In genomic region chr16:20517701-20518374, GRCm38 (mm10) we compare ENCODE assay signal across 8 mouse cellular contexts. TPM values are rescaled to one million over a fixed set of nuclear protein-coding genes. Genes with fewer than 3 reads are reported as not detected.
DNase-seq lines count a peak whose midpoint lies in the region; ATAC-seq and TF ChIP-seq lines count a peak whose summit lies in the region.

No protein-coding gene starts in this region.

- H3K4me3 ChIP-seq in G1E (ENCODE audit: low read depth, low read length) = peak overlapping the region; percentile 97
- H3K4me3 ChIP-seq in hindbrain, postnatal 0 days (ENCODE audit: low read length) = peak overlapping the region; percentile 99
- peak overlapping the region; percentile 95 for H3K4me3 ChIP-seq in liver, embryonic 13.5 days (replicated peaks)
- H3K4me3 ChIP-seq in neural tube, embryonic 12.5 days = peak overlapping the region; percentile 95

- peak overlapping the region; percentile 97 for H3K9ac ChIP-seq in hindbrain, postnatal 0 days (replicated peaks; ENCODE audit: low read length)
- H3K9ac ChIP-seq in liver, embryonic 13.5 days = peak overlapping the region; percentile 97
- H3K9ac ChIP-seq in neural tube, embryonic 12.5 days = peak overlapping the region; percentile 96

- no peaks in the 10 kb centered on the region for H3K27me3 ChIP-seq in G1E (ENCODE audit: insufficient read depth, low read length)
- no peaks in the 10 kb centered on the region for H3K27me3 ChIP-seq in hindbrain, postnatal 0 days (ENCODE audit: insufficient read depth, low read length)
- no peaks in the 10 kb centered on the region for H3K27me3 ChIP-seq in liver, embryonic 13.5 days
- no peaks in the 10 kb centered on the region for H3K27me3 ChIP-seq in neural tube, embryonic 12.5 days (replicated peaks)

- 0 out of 2 replicates have a peak, but pooled peaks have one; percentile 11 for ATAC-seq in cerebellum, adult (ENCODE audit: insufficient number of reproducible peaks, low FRiP score, low TSS enrichment)
- ATAC-seq in G1E (ENCODE audit: extremely low read depth, insufficient number of reproducible peaks, low FRiP score, poor library complexity, severe bottlenecking) = no peak
- ATAC-seq in erythroid progenitor cell, adult 5-6 weeks (replicated peaks; ENCODE audit: low FRiP score, poor library complexity, severe bottlenecking) = 0 out of 2 replicates have a peak, but pooled peaks have one; percentile 7
- ATAC-seq in hindbrain, postnatal 0 days = peak; percentile 55
- peak; percentile 14 for ATAC-seq in liver, embryonic 13.5 days (ENCODE audit: low read depth)
- ATAC-seq in neural tube, embryonic 12.5 days (ENCODE audit: low FRiP score, low read depth) = peak; percentile 69

- under 1% methylated on average over 6 of the region's 6 CpGs for WGBS in hindbrain, postnatal 0 days
- WGBS in liver, embryonic 13.5 days (ENCODE audit: insufficient replicate concordance) = 27% methylated on average over 6 of the region's 6 CpGs
- 1% methylated on average over 6 of the region's 6 CpGs for WGBS in neural tube, embryonic 12.5 days

- H3K27ac ChIP-seq in hindbrain, postnatal 0 days = peak overlapping the region; percentile 93
- H3K27ac ChIP-seq in liver, embryonic 13.5 days = peak overlapping the region; percentile 88
- H3K27ac ChIP-seq in neural tube, embryonic 12.5 days = peak overlapping the region; percentile 87; the same call in 1 of the 2 replicates

- no peaks in the 10 kb centered on the region for H3K9me3 ChIP-seq in G1E (replicated peaks)
- no peaks in the 10 kb centered on the region for H3K9me3 ChIP-seq in hindbrain, postnatal 0 days (ENCODE audit: low read length)
- H3K9me3 ChIP-seq in liver, embryonic 13.5 days (replicated peaks) = no peaks in the 10 kb centered on the region
- H3K9me3 ChIP-seq in neural tube, embryonic 12.5 days = no peaks in the 10 kb centered on the region

- no peak for DNase-seq in cerebellum, adult 9-11 months
- peak; percentile 22 for DNase-seq in G1E (ENCODE audit: low spot score)
- DNase-seq in hindbrain, postnatal 0 days (ENCODE audit: low spot score) = peak; percentile 71
- DNase-seq in liver, embryonic 13.5 days = no peak
- no peak for DNase-seq in urinary bladder, postnatal 25 days (ENCODE audit: low spot score)

- peaks cover 41% of the 10 kb centered on the region for H3K36me3 ChIP-seq in G1E (replicated peaks)
- H3K36me3 ChIP-seq in hindbrain, postnatal 0 days (ENCODE audit: insufficient read depth, low read length) = 0 out of 2 replicates have a peak, but pooled peaks cover 6% of the 10 kb centered on the region
- H3K36me3 ChIP-seq in liver, embryonic 13.5 days = peaks cover 14% of the 10 kb centered on the region; the same call in 1 of the 2 replicates
- H3K36me3 ChIP-seq in neural tube, embryonic 12.5 days = peaks cover 27% of the 10 kb centered on the region

- TF ChIP-seq CTCF in G1E (IDR thresholded peaks at IDR 0.05; ENCODE audit: low read depth, low read length) = no peak
- TF ChIP-seq CTCF in hindbrain, postnatal 0 days (IDR thresholded peaks at IDR 0.05; ENCODE audit: low read depth) = no peak

- peak overlapping the region; percentile 92 for H3K4me2 ChIP-seq in hindbrain, postnatal 0 days (ENCODE audit: low read depth, low read length)
- H3K4me2 ChIP-seq in liver, embryonic 13.5 days = peak overlapping the region; percentile 95
- H3K4me2 ChIP-seq in neural tube, embryonic 12.5 days (replicated peaks) = peak overlapping the region; percentile 92

- H3K4me1 ChIP-seq in G1E (ENCODE audit: insufficient read depth, low read depth, low read length) = peaks cover 40% of the 10 kb centered on the region
- peaks cover 12% of the 10 kb centered on the region; the same call in 1 of the 2 replicates for H3K4me1 ChIP-seq in hindbrain, postnatal 0 days (ENCODE audit: insufficient read depth, low read length)
- peaks cover 49% of the 10 kb centered on the region for H3K4me1 ChIP-seq in liver, embryonic 13.5 days (replicated peaks)
- H3K4me1 ChIP-seq in neural tube, embryonic 12.5 days = peaks cover 22% of the 10 kb centered on the region

RNA-seq across cellular contexts. Expression of gene Dvl3, which starts 1.1 kb away (rescaled TPM):
- 51.8 and 57.2 TPM in 2 replicates for total RNA-seq in G1E (2014; fragmentation: Nextera tagmentation)
- 2.8 and 3.0 TPM in 2 replicates for total RNA-seq in G1E (2017)
- polyA plus RNA-seq in G1E (2012) = 26.9 and 28.2 TPM in 2 replicates
- total RNA-seq in erythroid progenitor cell, adult 5-6 weeks (2015; ENCODE audit: low replicate concordance) = 6.1 and 18.0 TPM in 2 replicates
- total RNA-seq in erythroid progenitor cell, adult 5-6 weeks (2017; ENCODE audit: low replicate concordance) = 1.3 and 3.6 TPM in 2 replicates
- 44.3 and 48.6 TPM in 2 replicates for total RNA-seq in hindbrain, postnatal 0 days (2014; rRNA removed)
- polyA plus RNA-seq in hindbrain, postnatal 0 days (2015; fragmentation: Nextera tagmentation; extraction: Ambion mirVana) = 22.3 and 25.7 TPM in 2 replicates
- polyA plus RNA-seq in liver, embryonic 13.5 days (2015; fragmentation: Nextera tagmentation; extraction: Ambion mirVana) = 3.7 and 4.8 TPM in 2 replicates
- polyA plus RNA-seq in neural tube, embryonic 12.5 days (2016; fragmentation: Nextera tagmentation; extraction: Ambion mirVana) = 48.2 and 54.9 TPM in 2 replicates

RNA-seq across cellular contexts. Expression of gene Ap2m1, which starts 17.4 kb away (rescaled TPM):
- 302 and 342 TPM in 2 replicates for total RNA-seq in G1E (2014; fragmentation: Nextera tagmentation)
- total RNA-seq in G1E (2017) = 173 and 186 TPM in 2 replicates
- polyA plus RNA-seq in G1E (2012) = 67.5 and 73.4 TPM in 2 replicates
- 214 and 297 TPM in 2 replicates for total RNA-seq in erythroid progenitor cell, adult 5-6 weeks (2015; ENCODE audit: low replicate concordance)
- 271 and 285 TPM in 2 replicates for total RNA-seq in erythroid progenitor cell, adult 5-6 weeks (2017; ENCODE audit: low replicate concordance)
- total RNA-seq in hindbrain, postnatal 0 days (2014; rRNA removed) = 966 and 1,021 TPM in 2 replicates
- 1,289 and 1,346 TPM in 2 replicates for polyA plus RNA-seq in hindbrain, postnatal 0 days (2015; fragmentation: Nextera tagmentation; extraction: Ambion mirVana)
- polyA plus RNA-seq in liver, embryonic 13.5 days (2015; fragmentation: Nextera tagmentation; extraction: Ambion mirVana) = 413 and 466 TPM in 2 replicates
- 922 and 966 TPM in 2 replicates for polyA plus RNA-seq in neural tube, embryonic 12.5 days (2016; fragmentation: Nextera tagmentation; extraction: Ambion mirVana)

RNA-seq across cellular contexts. Expression of gene Eif2b5, which starts 19.2 kb away (rescaled TPM):
- 40.5 and 43.6 TPM in 2 replicates for total RNA-seq in G1E (2014; fragmentation: Nextera tagmentation)
- total RNA-seq in G1E (2017) = 105 and 107 TPM in 2 replicates
- 24.8 and 25.5 TPM in 2 replicates for polyA plus RNA-seq in G1E (2012)
- total RNA-seq in erythroid progenitor cell, adult 5-6 weeks (2015; ENCODE audit: low replicate concordance) = 33.2 and 54.9 TPM in 2 replicates
- 11.5 and 18.9 TPM in 2 replicates for total RNA-seq in erythroid progenitor cell, adult 5-6 weeks (2017; ENCODE audit: low replicate concordance)
- total RNA-seq in hindbrain, postnatal 0 days (2014; rRNA removed) = 102 and 109 TPM in 2 replicates
- 80.9 and 81.4 TPM in 2 replicates for polyA plus RNA-seq in hindbrain, postnatal 0 days (2015; fragmentation: Nextera tagmentation; extraction: Ambion mirVana)
- polyA plus RNA-seq in liver, embryonic 13.5 days (2015; fragmentation: Nextera tagmentation; extraction: Ambion mirVana) = 71.1 and 75.5 TPM in 2 replicates
- 121 and 125 TPM in 2 replicates for polyA plus RNA-seq in neural tube, embryonic 12.5 days (2016; fragmentation: Nextera tagmentation; extraction: Ambion mirVana)

RNA-seq across cellular contexts. Expression of gene Abcf3, which starts 30.5 kb away (rescaled TPM):
- total RNA-seq in G1E (2014; fragmentation: Nextera tagmentation) = 34.6 and 35.1 TPM in 2 replicates
- 66.1 and 70.1 TPM in 2 replicates for total RNA-seq in G1E (2017)
- 21.1 and 22.1 TPM in 2 replicates for polyA plus RNA-seq in G1E (2012)
- 22.2 and 23.1 TPM in 2 replicates for total RNA-seq in erythroid progenitor cell, adult 5-6 weeks (2015; ENCODE audit: low replicate concordance)
- 32.1 and 40.5 TPM in 2 replicates for total RNA-seq in erythroid progenitor cell, adult 5-6 weeks (2017; ENCODE audit: low replicate concordance)
- 42.1 and 63.4 TPM in 2 replicates for total RNA-seq in hindbrain, postnatal 0 days (2014; rRNA removed)
- polyA plus RNA-seq in hindbrain, postnatal 0 days (2015; fragmentation: Nextera tagmentation; extraction: Ambion mirVana) = 67.5 and 73.2 TPM in 2 replicates
- 27.0 and 27.9 TPM in 2 replicates for polyA plus RNA-seq in liver, embryonic 13.5 days (2015; fragmentation: Nextera tagmentation; extraction: Ambion mirVana)
- 70.9 and 81.2 TPM in 2 replicates for polyA plus RNA-seq in neural tube, embryonic 12.5 days (2016; fragmentation: Nextera tagmentation; extraction: Ambion mirVana)

Comparison
In these comparisons a context has a peak if more than half of its experiments do, and no peak if none do; other contexts are left out.
1. DNase-seq: peak in G1E (single experiment) and hindbrain, postnatal 0 days (single experiment); none in cerebellum, adult 9-11 months (single experiment), liver, embryonic 13.5 days (single experiment) and urinary bladder, postnatal 25 days (single experiment).
2. Peak in every context shown above with its lines, with median percentiles within 50 percentile points of each other: H3K4me3 ChIP-seq, H3K27ac ChIP-seq, H3K4me2 ChIP-seq and H3K9ac ChIP-seq.